Mouse (Mus musculus): ENCODE data around the gene Cfap65.

Cfap65 gene

GRCm38 (mm10) chr1:74882055-74882734 lies 53.2 kb downstream of the Cfap65 start:
- no peak for DNase-seq (ENCODE audit: low spot score in 2 of 2)

GRCm38 (mm10) chr1:74880785-74881360 lies 54.5 kb downstream of the Cfap65 start:
- peak; percentile 49 to 62 for DNase-seq (ENCODE audit: low spot score in 2 of 2)

GRCm38 (mm10) chr1:74877199-74877598 lies 58.2 kb downstream of the Cfap65 start:
- DNase-seq (ENCODE audit: low spot score in 2 of 2), result no peak

GRCm38 (mm10) chr1:74872218-74872617 lies 63.2 kb downstream of the Cfap65 start:
- no peak for DNase-seq (ENCODE audit: low spot score in 2 of 2)

GRCm38 (mm10) chr1:74861783-74862182 lies 73.6 kb downstream of the Cfap65 start:
- DNase-seq (ENCODE audit: low spot score in 2 of 2), result no peak

GRCm38 (mm10) chr1:74859223-74859984 lies 76.0 kb downstream of the Cfap65 start:
- no peak for DNase-seq (ENCODE audit: low spot score in 2 of 2)

GRCm38 (mm10) chr1:74858805-74859204 lies 76.6 kb downstream of the Cfap65 start:
- no peak for DNase-seq (ENCODE audit: low spot score in 2 of 2)

GRCm38 (mm10) chr1:74858171-74858719 lies 77.2 kb downstream of the Cfap65 start:
- DNase-seq (ENCODE audit: low spot score in 2 of 2), result peak in 1 of 2 experiments; percentile 32

- DNase-seq (ENCODE audit: low spot score in 2 of 2), result no peak
These were observed 77.7 kb downstream of the Cfap65 start for GRCm38 (mm10) chr1:74857677-74858076.

- DNase-seq (ENCODE audit: low spot score in 2 of 2), result no peak
These were observed 78.2 kb downstream of the Cfap65 start for GRCm38 (mm10) chr1:74857201-74857600.

GRCm38 (mm10) chr1:74856791-74857190 lies 78.6 kb downstream of the Cfap65 start:
- DNase-seq (ENCODE audit: low spot score in 2 of 2), result no peak

GRCm38 (mm10) chr1:74856439-74856720 lies 79.0 kb downstream of the Cfap65 start:
- no peak for DNase-seq (ENCODE audit: low spot score in 2 of 2)

GRCm38 (mm10) chr1:74855651-74856438 lies 79.6 kb downstream of the Cfap65 start:
- DNase-seq (ENCODE audit: low spot score in 2 of 2), result no peak

- DNase-seq (ENCODE audit: low spot score in 2 of 2), result no peak
These were observed 80.2 kb downstream of the Cfap65 start for GRCm38 (mm10) chr1:74855156-74855555.

GRCm38 (mm10) chr1:74854306-74855056 lies 80.9 kb downstream of the Cfap65 start, which contains the start of gene Cdk5r2:
Gene Cdk5r2 (plus strand): TSS chr1:74854934.
- DNase-seq (ENCODE audit: low spot score in 2 of 2), result peak; percentile 53 to 80
